Mouse (Mus musculus) cerebellum, adult 2 months (tissue): ENCODE measurements around the gene Wdr18. TPM values are rescaled to one million over a fixed set of nuclear protein-coding genes. Genes with fewer than 3 reads are reported as not detected.

Experiments
- DNase-seq, 2 experiments: peaks; one replicate each; pipeline ENCODE4 v3.0.0; 2021
- H3K27ac ChIP-seq: fragments of 200-500 bp; 2 replicates; pipeline ENCODE4 v1.5.1; 2012; ENCODE audit warnings: low read length, control low read depth, inconsistent platforms; ENCODE audit not compliant: insufficient read depth
- H3K27me3 ChIP-seq: fragments of 200-500 bp; 2 replicates; pipeline ENCODE4 v1.6.1; 2012; ENCODE audit warnings: inconsistent platforms, mild to moderate bottlenecking, low read length, moderate library complexity; ENCODE audit not compliant: control insufficient read depth, insufficient read depth
- H3K4me1 ChIP-seq: fragments of 200-500 bp; 2 replicates; pipeline ENCODE4 v1.6.1; 2011; ENCODE audit warnings: low read length; ENCODE audit not compliant: control insufficient read depth, insufficient read depth
- H3K4me3 ChIP-seq: fragments of 200-500 bp; replicated peaks from 2 replicates; pipeline ENCODE3; 2011; ENCODE audit warnings: mild to moderate bottlenecking, low read depth, low read length, control low read depth; ENCODE audit not compliant: insufficient read depth
- CTCF ChIP-seq: fragments of 200-500 bp; IDR thresholded peaks from 2 replicates; pipeline ENCODE4 v1.5.1; 2011; ENCODE audit warnings: low read depth, mild to moderate bottlenecking, control low read depth, low read length, moderate library complexity, borderline replicate concordance; ENCODE audit not compliant: insufficient read depth
- POLR2A ChIP-seq: fragments of 200-500 bp; IDR thresholded peaks from 2 replicates; pipeline ENCODE4 v1.6.1; 2011; ENCODE audit warnings: low read length, control low read depth, borderline replicate concordance; ENCODE audit not compliant: insufficient read depth
- WGBS: fragments of 180-500 bp; shearing (Covaris S2); methylation state at CpG from one replicate; pipeline ENCODE4 v1.1.7; 2018; 5-methylcytosine and 5-hydroxymethylcytosine counted together
- polyA plus RNA-seq: library from polyadenylated mRNA; depleted of rRNA; stranded (reverse); fragments of >200 nt; gene quantifications from 2 replicates; pipeline ENCODE4 v1.2.3, GENCODE M21; 2012; rRNA removed

Wdr18 gene
- 56.2 and 57.4 TPM in 2 replicates for polyA plus RNA-seq

- peak; percentile 100 for DNase-seq
- no peak within 1 kb of the TSS for H3K27ac ChIP-seq
- H3K27me3 ChIP-seq, result no peaks in the 10 kb centered on the region
- TF ChIP-seq POLR2A (peak; percentile 33; the same call in 1 of the 2 replicates), CTCF (peak; percentile 86)
- no peaks in the 10 kb centered on the region; the same call in 1 of the 2 replicates for H3K4me1 ChIP-seq
- WGBS, result under 1% methylated on average over 61 of the region's 61 CpGs
- H3K4me3 ChIP-seq, result peak within 1 kb of the TSS; percentile 72
These were observed at the start of gene Wdr18 for GRCm38 (mm10) chr10:79959847-79960601. TSS of gene Wdr18 (plus strand) at chr10:79960152.

GRCm38 (mm10) chr10:79910556-79910955, 49.4 kb upstream of the Wdr18 start, which contains the start of gene Gm26602:
TSS of gene Gm26602 (plus strand) at chr10:79910856.
- WGBS, result 99% methylated on average over 4 of the region's 4 CpGs
- Histone ChIP-seq H3K4me3 (no peak within 1 kb of the TSS), H3K27ac (no peak within 1 kb of the TSS; the same call in 1 of the 2 replicates), H3K4me1 (peaks cover 21% of the 10 kb centered on the region), H3K27me3 (no peaks in the 10 kb centered on the region)
- TF ChIP-seq CTCF (no peak), POLR2A (no peak)
- no peak for DNase-seq

- TF ChIP-seq POLR2A (no peak), CTCF (no peak)
- H3K4me3 ChIP-seq, result no peak overlapping the region
- no peak for DNase-seq
- WGBS, result 83% methylated on average over 20 of the region's 20 CpGs
- no peak overlapping the region for H3K27ac ChIP-seq
- H3K27me3 ChIP-seq, result no peaks in the 10 kb centered on the region
- H3K4me1 ChIP-seq, result peaks cover 22% of the 10 kb centered on the region
These were observed 47.5 kb upstream of the Wdr18 start for GRCm38 (mm10) chr10:79912412-79912811.

- no peak overlapping the region for H3K27ac ChIP-seq
- 35% methylated on average over 11 of the region's 11 CpGs for WGBS
- no peaks in the 10 kb centered on the region for H3K27me3 ChIP-seq
- no peak overlapping the region for H3K4me3 ChIP-seq
- peaks cover 20% of the 10 kb centered on the region for H3K4me1 ChIP-seq
- TF ChIP-seq POLR2A (no peak), CTCF (no peak)
- no peak for DNase-seq
These were observed 45.6 kb upstream of the Wdr18 start for GRCm38 (mm10) chr10:79914131-79914947.

GRCm38 (mm10) chr10:79914948-79915596, 44.9 kb upstream of the Wdr18 start:
- TF ChIP-seq CTCF (no peak), POLR2A (no peak)
- Histone ChIP-seq H3K27me3 (no peaks in the 10 kb centered on the region), H3K4me1 (peaks cover 14% of the 10 kb centered on the region), H3K27ac (no peak overlapping the region), H3K4me3 (no peak overlapping the region)
- 28% methylated on average over 7 of the region's 7 CpGs for WGBS
- no peak for DNase-seq

GRCm38 (mm10) chr10:79916081-79916480, 43.9 kb upstream of the Wdr18 start:
- WGBS, result 3% methylated on average over 8 of the region's 8 CpGs
- Histone ChIP-seq H3K27me3 (no peaks in the 10 kb centered on the region), H3K4me3 (peak overlapping the region; percentile 95), H3K27ac (peak overlapping the region; percentile 66), H3K4me1 (peaks cover 21% of the 10 kb centered on the region)
- peak; percentile 29 to 45 for DNase-seq
- TF ChIP-seq POLR2A (no peak), CTCF (no peak)

- peak within 1 kb of the TSS; percentile 95 for H3K4me3 ChIP-seq
- TF ChIP-seq CTCF (no peak), POLR2A (peak; percentile 93)
- DNase-seq, result peak; percentile 86 to 89
- no peaks in the 10 kb centered on the region for H3K27me3 ChIP-seq
- H3K4me1 ChIP-seq, result peaks cover 21% of the 10 kb centered on the region
- H3K27ac ChIP-seq, result peak within 1 kb of the TSS; percentile 81
- under 1% methylated on average over 42 of the region's 42 CpGs for WGBS
These were observed 43.0 kb upstream of the Wdr18 start, which contains the start of gene Kiss1r for GRCm38 (mm10) chr10:79916808-79917531. TSS of gene Kiss1r (plus strand) at chr10:79916971.
